Mouse (Mus musculus) liver, embryonic 14.5 days (tissue): ENCODE measurements around the gene Nrip1.

Experiments used
- CTCF ChIP-seq: IDR thresholded peaks from 2 replicates; pipeline ENCODE4 v1.5.1; 2016; ENCODE audit warnings: antibody characterized with exemption, low read depth, control low read depth
- EP300 ChIP-seq: IDR thresholded peaks from 2 replicates; pipeline ENCODE4 v1.6.1; 2016; ENCODE audit warnings: antibody characterized with exemption, low read depth

GRCm38 (mm10) chr16:76325315-76325710 lies 48.3 kb downstream of the Nrip1 start:
- TF ChIP-seq EP300, result no peak
- no peak for TF ChIP-seq CTCF
